Mouse (Mus musculus) thymus, postnatal 14 days (tissue): ENCODE data around the gene Nlrc3.
"Not testable (repeated sequence)": the region's sequence is repeated elsewhere in the genome, so short reads cannot be mapped to it uniquely, and the experiment has no call there.

Experiments used
- DNase-seq: peaks from one replicate; pipeline ENCODE4 v3.0.0; 2021

Gene Nlrc3

GRCm38 (mm10) chr16:3976251-3976671 lies at the start of gene Nlrc3:
Gene Nlrc3, minus strand, starts transcription at chr16:3976632.
- peak; percentile 76 for DNase-seq

- DNase-seq: no peak
Measured at GRCm38 (mm10) chr16:4022719-4023118, 46.3 kb upstream of the Nlrc3 start.

- peak; percentile 12 for DNase-seq
Measured at GRCm38 (mm10) chr16:4021241-4021640, 44.8 kb upstream of the Nlrc3 start.

- not testable (repeated sequence) for DNase-seq
Measured at GRCm38 (mm10) chr16:4017466-4017865, 41.0 kb upstream of the Nlrc3 start.

- not testable (repeated sequence) for DNase-seq
Measured at GRCm38 (mm10) chr16:4016786-4017185, 40.4 kb upstream of the Nlrc3 start.

GRCm38 (mm10) chr16:4014040-4014668 lies 37.7 kb upstream of the Nlrc3 start:
- DNase-seq: no peak

GRCm38 (mm10) chr16:4012882-4013570 lies 36.6 kb upstream of the Nlrc3 start:
- DNase-seq: no peak

- peak; percentile 96 for DNase-seq
Measured at GRCm38 (mm10) chr16:4003489-4004398, 27.3 kb upstream of the Nlrc3 start, which contains the start of gene Slx4. Gene Slx4, minus strand, starts transcription at chr16:4003770.

- no peak for DNase-seq
Measured at GRCm38 (mm10) chr16:3988410-3988809, 12.0 kb upstream of the Nlrc3 start.

GRCm38 (mm10) chr16:3983146-3983700 lies 6.8 kb upstream of the Nlrc3 start:
- no peak for DNase-seq

GRCm38 (mm10) chr16:3982173-3982572 lies 5.7 kb upstream of the Nlrc3 start:
- no peak for DNase-seq

GRCm38 (mm10) chr16:3976712-3977111 lies 280 bp upstream of the Nlrc3 start:
- no peak for DNase-seq

GRCm38 (mm10) chr16:3975658-3976057 lies 774 bp downstream of the Nlrc3 start:
- DNase-seq: no peak

- DNase-seq: not testable (repeated sequence)
Measured at GRCm38 (mm10) chr16:3974456-3974855, 2.0 kb downstream of the Nlrc3 start.

GRCm38 (mm10) chr16:3965534-3965933 lies 10.9 kb downstream of the Nlrc3 start:
- DNase-seq: no peak

GRCm38 (mm10) chr16:3964990-3965389 lies 11.4 kb downstream of the Nlrc3 start:
- DNase-seq: no peak

GRCm38 (mm10) chr16:3959261-3959660 lies 17.2 kb downstream of the Nlrc3 start:
- DNase-seq: no peak

- DNase-seq: no peak
Measured at GRCm38 (mm10) chr16:3956369-3956768, 20.1 kb downstream of the Nlrc3 start.

- no peak for DNase-seq
Measured at GRCm38 (mm10) chr16:3951141-3951540, 25.3 kb downstream of the Nlrc3 start.

GRCm38 (mm10) chr16:3934701-3935100 lies 41.7 kb downstream of the Nlrc3 start:
- DNase-seq: no peak

GRCm38 (mm10) chr16:3934091-3934490 lies 42.3 kb downstream of the Nlrc3 start:
- no peak for DNase-seq

- DNase-seq: no peak
Measured at GRCm38 (mm10) chr16:3933536-3933935, 42.9 kb downstream of the Nlrc3 start.

- no peak for DNase-seq
Measured at GRCm38 (mm10) chr16:3929151-3929550, 47.3 kb downstream of the Nlrc3 start.
